Mouse (Mus musculus): Measurements from ENCODE around the gene Prkag3. TPM values are rescaled to one million over a fixed set of nuclear protein-coding genes. Genes with fewer than 3 reads are reported as not detected.

The Prkag3 gene
- polyA plus RNA-seq, 2 experiments, result not detected

DNA sequence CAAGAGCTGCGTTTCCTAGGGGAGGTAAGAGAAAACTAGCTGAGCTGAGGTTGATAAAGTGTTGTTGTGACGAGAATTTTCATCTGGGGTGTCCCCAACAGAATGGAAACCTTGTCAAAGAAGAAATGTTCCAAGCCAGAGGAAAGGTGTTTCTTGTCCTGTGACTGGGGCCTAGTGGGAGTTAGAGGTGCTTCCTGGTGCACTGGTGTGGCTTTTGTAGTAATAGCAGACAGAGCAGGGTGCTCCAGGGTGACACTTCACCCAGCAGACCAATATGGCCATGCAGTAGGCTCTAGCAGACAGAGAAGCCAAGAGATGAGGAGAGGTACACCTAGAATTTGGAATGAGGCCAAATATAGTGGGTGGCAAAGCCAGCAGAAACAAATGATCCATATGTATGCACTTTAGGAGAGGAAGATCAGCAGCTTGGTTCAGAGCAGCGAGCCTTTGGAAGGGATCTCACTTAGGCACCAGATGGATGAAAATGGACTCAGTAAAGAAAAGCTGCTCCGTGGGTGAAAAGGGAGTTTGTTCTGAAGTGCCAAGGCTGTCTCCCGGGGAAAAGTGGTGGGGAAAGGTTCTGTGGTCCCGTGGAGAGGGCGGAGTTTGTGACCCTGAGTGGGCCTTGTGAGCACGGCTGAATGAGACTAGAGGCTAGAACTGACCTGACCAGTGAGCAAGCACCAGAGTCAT lies 55.0 kb downstream of the Prkag3 start:
- no peak for ATAC-seq (ENCODE audit: insufficient read depth)

More for the DNA sequence above, 55.0 kb downstream of the Prkag3 start:
- peaks cover 0 to 5% of the 10 kb centered on the region in 2 experiments; a peak in 1 of 4 replicates for H3K4me1 ChIP-seq (replicated peaks; ENCODE audit: control insufficient read depth in 2 of 2, insufficient read depth in 2 of 2, low read length in 1 of 2)
- WGBS (ENCODE audit: insufficient replicate concordance), result 72% methylated on average over 8 of the region's 8 CpGs
- H3K27ac ChIP-seq, result no peak overlapping the region
- no peak overlapping the region for H3K4me2 ChIP-seq (ENCODE audit: low read depth)
- H3K9ac ChIP-seq (replicated peaks), result no peak overlapping the region
- H3K36me3 ChIP-seq (replicated peaks; ENCODE audit: control insufficient read depth, insufficient read depth, low read depth), result peaks cover 16% of the 10 kb centered on the region
- TF ChIP-seq CTCF (IDR thresholded peaks at IDR 0.05; ENCODE audit: low read depth), result no peak
- no peak for TF ChIP-seq EP300 (IDR thresholded peaks at IDR 0.05; ENCODE audit: low read depth)
- no peaks in the 10 kb centered on the region for H3K27me3 ChIP-seq (ENCODE audit: control insufficient read depth, insufficient read depth, low read length)
- no peak overlapping the region for H3K4me3 ChIP-seq (ENCODE audit: insufficient read depth in 1 of 2, low read depth in 2 of 2, low read length in 2 of 2)
- no peaks in the 10 kb centered on the region for H3K9me3 ChIP-seq (ENCODE audit: control insufficient read depth, low read length)
- no peak for DNase-seq (ENCODE audit: low read depth in 3 of 3, low spot score in 3 of 3)

Other genes with a start within 250 kb of the Prkag3 start
- gene Cnot9, start 243.2 kb downstream of the Prkag3 start, polyA plus RNA-seq (2012; rRNA removed), result 18.4 and 23.8 TPM in 2 replicates
- gene Cnot9, start 243.2 kb downstream of the Prkag3 start, polyA plus RNA-seq (2014; fragmentation: Nextera tagmentation; extraction: Ambion mirVana), result 39.7 and 42.4 TPM in 2 replicates
- 0.01 TPM in 1 of 2 replicates, not detected in the other for gene Plcd4, start 206.3 kb downstream of the Prkag3 start, polyA plus RNA-seq (2012; rRNA removed)
- 0.09 TPM in 1 of 2 replicates, not detected in the other for gene Plcd4, start 206.3 kb downstream of the Prkag3 start, polyA plus RNA-seq (2014; fragmentation: Nextera tagmentation; extraction: Ambion mirVana)
- 2.6 and 4.4 TPM in 2 replicates for gene Usp37, start 204.9 kb downstream of the Prkag3 start, polyA plus RNA-seq (2012; rRNA removed)
- gene Usp37, start 204.9 kb downstream of the Prkag3 start, polyA plus RNA-seq (2014; fragmentation: Nextera tagmentation; extraction: Ambion mirVana), result 11.4 and 13.5 TPM in 2 replicates
- gene Zfp142, start 161.0 kb downstream of the Prkag3 start, polyA plus RNA-seq (2012; rRNA removed), result 3.0 TPM in 2 replicates
- gene Zfp142, start 161.0 kb downstream of the Prkag3 start, polyA plus RNA-seq (2014; fragmentation: Nextera tagmentation; extraction: Ambion mirVana), result 0.94 and 1.5 TPM in 2 replicates
- gene Bcs1l, start 160.9 kb downstream of the Prkag3 start, polyA plus RNA-seq (2012; rRNA removed), result 9.2 and 9.5 TPM in 2 replicates
- gene Bcs1l, start 160.9 kb downstream of the Prkag3 start, polyA plus RNA-seq (2014; fragmentation: Nextera tagmentation; extraction: Ambion mirVana), result 9.1 and 10.2 TPM in 2 replicates
- 21.9 and 24.0 TPM in 2 replicates for gene Rnf25, start 147.8 kb downstream of the Prkag3 start, polyA plus RNA-seq (2012; rRNA removed)
- gene Rnf25, start 147.8 kb downstream of the Prkag3 start, polyA plus RNA-seq (2014; fragmentation: Nextera tagmentation; extraction: Ambion mirVana), result 2.1 and 2.6 TPM in 2 replicates
- 0.17 and 0.24 TPM in 2 replicates for gene Stk36, start 147.8 kb downstream of the Prkag3 start, polyA plus RNA-seq (2012; rRNA removed)
- 0.08 and 0.95 TPM in 2 replicates for gene Stk36, start 147.8 kb downstream of the Prkag3 start, polyA plus RNA-seq (2014; fragmentation: Nextera tagmentation; extraction: Ambion mirVana)
- gene Ttll4, start 87.5 kb downstream of the Prkag3 start, polyA plus RNA-seq (2012; rRNA removed), result 5.4 and 6.5 TPM in 2 replicates
- gene Ttll4, start 87.5 kb downstream of the Prkag3 start, polyA plus RNA-seq (2014; fragmentation: Nextera tagmentation; extraction: Ambion mirVana), result 6.2 and 6.5 TPM in 2 replicates
- gene Cyp27a1, start 35.6 kb downstream of the Prkag3 start, polyA plus RNA-seq (2012; rRNA removed), result 2.5 and 3.3 TPM in 2 replicates
- 3.4 and 5.0 TPM in 2 replicates for gene Cyp27a1, start 35.6 kb downstream of the Prkag3 start, polyA plus RNA-seq (2014; fragmentation: Nextera tagmentation; extraction: Ambion mirVana)
- gene Wnt6, start 22.7 kb upstream of the Prkag3 start, polyA plus RNA-seq (2012; rRNA removed), result 0.04 and 0.10 TPM in 2 replicates
- 0.06 TPM in 1 of 2 replicates, not detected in the other for gene Wnt6, start 22.7 kb upstream of the Prkag3 start, polyA plus RNA-seq (2014; fragmentation: Nextera tagmentation; extraction: Ambion mirVana)
- gene Wnt10a, start 42.3 kb upstream of the Prkag3 start, polyA plus RNA-seq (2012; rRNA removed), result not detected in 2 replicates
- not detected in 2 replicates for gene Wnt10a, start 42.3 kb upstream of the Prkag3 start, polyA plus RNA-seq (2014; fragmentation: Nextera tagmentation; extraction: Ambion mirVana)
- gene Cdk5r2, start 105.7 kb upstream of the Prkag3 start, polyA plus RNA-seq (2012; rRNA removed), result 0.01 and 0.03 TPM in 2 replicates
- not detected in 2 replicates for gene Cdk5r2, start 105.7 kb upstream of the Prkag3 start, polyA plus RNA-seq (2014; fragmentation: Nextera tagmentation; extraction: Ambion mirVana)
- gene Fev, start 136.2 kb upstream of the Prkag3 start, polyA plus RNA-seq (2012; rRNA removed), result 0.03 and 0.04 TPM in 2 replicates
- 0.09 and 0.15 TPM in 2 replicates for gene Fev, start 136.2 kb upstream of the Prkag3 start, polyA plus RNA-seq (2014; fragmentation: Nextera tagmentation; extraction: Ambion mirVana)
- not detected in 2 replicates for gene Cryba2, start 143.9 kb upstream of the Prkag3 start, polyA plus RNA-seq (2012; rRNA removed)
- not detected in 2 replicates for gene Cryba2, start 143.9 kb upstream of the Prkag3 start, polyA plus RNA-seq (2014; fragmentation: Nextera tagmentation; extraction: Ambion mirVana)
- under 0.01 and 0.01 TPM in 2 replicates for gene Cfap65, start 186.4 kb upstream of the Prkag3 start, polyA plus RNA-seq (2012; rRNA removed)
- gene Cfap65, start 186.4 kb upstream of the Prkag3 start, polyA plus RNA-seq (2014; fragmentation: Nextera tagmentation; extraction: Ambion mirVana), result not detected in 2 replicates
- gene Ihh, start 202.5 kb upstream of the Prkag3 start, polyA plus RNA-seq (2012; rRNA removed), result 2.4 and 3.4 TPM in 2 replicates
- gene Ihh, start 202.5 kb upstream of the Prkag3 start, polyA plus RNA-seq (2014; fragmentation: Nextera tagmentation; extraction: Ambion mirVana), result 1.5 and 1.7 TPM in 2 replicates